Mouse (Mus musculus) kidney, postnatal 0 days (tissue): ENCODE results near the gene Plppr2. TPM values are rescaled to one million over a fixed set of nuclear protein-coding genes. Genes with fewer than 3 reads are reported as not detected.
A peak's percentile ranks its signal among the peaks of the same experiment; 100 is the strongest.

Experiments used
- ATAC-seq: fragments of 200-750 bp; cut with Nextera tagmentation; replicated peaks from 2 replicates; pipeline ENCODE4 v1.8.0; 2017; ENCODE audit warnings: low read depth, moderate number of reproducible peaks, moderate TSS enrichment, moderate library complexity; ENCODE audit not compliant: low FRiP score
- DNase-seq: peaks from one replicate; pipeline ENCODE4 v3.0.0-alpha.2; 2016; ENCODE audit warnings: low spot score
- H3K27ac ChIP-seq: fragments of 300-500 bp; sonication (generic); 2 replicates; pipeline ENCODE4 v1.5.1; 2014; ENCODE audit warnings: mild to moderate bottlenecking
- H3K27me3 ChIP-seq: fragments of 300-500 bp; sonication (generic); 2 replicates; pipeline ENCODE4 v1.6.1; 2014; ENCODE audit warnings: low read length, mixed read lengths; ENCODE audit not compliant: insufficient read depth
- H3K36me3 ChIP-seq: fragments of 300-500 bp; sonication (generic); 2 replicates; pipeline ENCODE4 v1.6.1; 2014; ENCODE audit warnings: low read length, mixed read lengths; ENCODE audit not compliant: insufficient read depth
- H3K4me1 ChIP-seq: fragments of 300-500 bp; sonication (generic); replicated peaks from 2 replicates; pipeline ENCODE4 v1.6.1; 2014; ENCODE audit warnings: antibody characterized with exemption, low read length, mixed read lengths; ENCODE audit not compliant: insufficient read depth
- H3K4me2 ChIP-seq: fragments of 300-500 bp; sonication (generic); 2 replicates; pipeline ENCODE4 v1.6.1; 2014; ENCODE audit warnings: mild to moderate bottlenecking, low read length, moderate library complexity, mixed read lengths
- H3K4me3 ChIP-seq: fragments of 300-500 bp; sonication (generic); replicated peaks from 2 replicates; pipeline ENCODE4 v1.5.1; 2014; ENCODE audit warnings: low read depth, low read length
- H3K9ac ChIP-seq: fragments of 300-500 bp; sonication (generic); 2 replicates; pipeline ENCODE4 v1.6.1; 2014; ENCODE audit warnings: low read depth, low read length
- H3K9me3 ChIP-seq: fragments of 300-500 bp; sonication (generic); replicated peaks from 2 replicates; pipeline ENCODE4 v1.6.1; 2016; ENCODE audit warnings: low read length, inconsistent platforms, mixed read lengths
- CTCF ChIP-seq: IDR thresholded peaks from 2 replicates; pipeline ENCODE4 v1.5.1; 2016; ENCODE audit warnings: antibody characterized with exemption, low read depth, mild to moderate bottlenecking, moderate library complexity
- WGBS: fragments of 180-500 bp; shearing (Covaris S2); extraction: QIAGEN DNeasy Blood & Tissue Kit; methylation state at CpG from one replicate; pipeline ENCODE4 v1.1.7; 2014; 5-methylcytosine and 5-hydroxymethylcytosine counted together
- polyA plus RNA-seq: library from polyadenylated mRNA; unstranded; fragments of >200 nt; fragmentation: Nextera tagmentation; extraction: Ambion mirVana; gene quantifications from 2 replicates; pipeline ENCODE4 v1.2.1, GENCODE M21; 2015

The Plppr2 gene
- polyA plus RNA-seq, 1 experiment from 2014 or later, result 4.8 TPM

GRCm38 (mm10) chr9:21916851-21917492 is 19.9 kb upstream of the Plppr2 start:
- no peak for TF ChIP-seq CTCF

GRCm38 (mm10) chr9:21917493-21918034 is 19.3 kb upstream of the Plppr2 start:
- 0 out of 2 replicates have a peak, but pooled peaks cover 5% of the 10 kb centered on the region for H3K4me1 ChIP-seq
- peak overlapping the region; percentile 54 for H3K4me3 ChIP-seq
- no peaks in the 10 kb centered on the region for H3K27me3 ChIP-seq
- no peak for TF ChIP-seq CTCF
- under 1% methylated on average over 35 of the region's 35 CpGs for WGBS
- peak overlapping the region; percentile 55 for H3K9ac ChIP-seq
- no peaks in the 10 kb centered on the region for H3K9me3 ChIP-seq
- no peaks in the 10 kb centered on the region for H3K36me3 ChIP-seq
- peak overlapping the region; percentile 51 for H3K27ac ChIP-seq
- ATAC-seq (no peak; the same call in none of the 2 replicates), DNase-seq (no peak)
- H3K4me2 ChIP-seq, result peak overlapping the region; percentile 96

More at GRCm38 (mm10) chr9:21916851-21917492, 19.9 kb upstream of the Plppr2 start:
- WGBS, result 54% methylated on average over 3 of the region's 3 CpGs
- DNase-seq (no peak), ATAC-seq (no peak)
- Histone ChIP-seq H3K27me3 (no peaks in the 10 kb centered on the region), H3K4me2 (peak overlapping the region; percentile 96), H3K36me3 (no peaks in the 10 kb centered on the region), H3K27ac (peak overlapping the region; percentile 51; the same call in 1 of the 2 replicates), H3K4me1 (0 out of 2 replicates have a peak, but pooled peaks cover 5% of the 10 kb centered on the region), H3K9ac (no peak overlapping the region; the same call in 1 of the 2 replicates), H3K4me3 (peak overlapping the region; percentile 54; the same call in 1 of the 2 replicates), H3K9me3 (no peaks in the 10 kb centered on the region)

GRCm38 (mm10) chr9:21918035-21918592 is 18.7 kb upstream of the Plppr2 start, which contains the start of gene Rab3d:
Rab3d (minus strand) TSS chr9:21918192.
- DNase-seq (peak; percentile 97), ATAC-seq (peak; percentile 92)
- H3K9ac ChIP-seq, result peak within 1 kb of the TSS; percentile 55
- TF ChIP-seq CTCF, result 0 out of 2 replicates have a peak, but pooled peaks have one; percentile 3
- H3K9me3 ChIP-seq, result no peaks in the 10 kb centered on the region
- H3K4me1 ChIP-seq, result 0 out of 2 replicates have a peak, but pooled peaks cover 5% of the 10 kb centered on the region
- peak within 1 kb of the TSS; percentile 54 for H3K4me3 ChIP-seq
- no peaks in the 10 kb centered on the region for H3K36me3 ChIP-seq
- peak within 1 kb of the TSS; percentile 51 for H3K27ac ChIP-seq
- no peaks in the 10 kb centered on the region for H3K27me3 ChIP-seq
- WGBS, result under 1% methylated on average over 36 of the region's 36 CpGs
- H3K4me2 ChIP-seq, result peak within 1 kb of the TSS; percentile 96

- no peaks in the 10 kb centered on the region for H3K36me3 ChIP-seq
- no peak for DNase-seq
Measured at GRCm38 (mm10) chr9:21918692-21919384, 18.0 kb upstream of the Plppr2 start.

GRCm38 (mm10) chr9:21923036-21923435 is 13.8 kb upstream of the Plppr2 start:
- Histone ChIP-seq H3K4me2 (no peak overlapping the region), H3K4me3 (no peak overlapping the region), H3K9me3 (no peaks in the 10 kb centered on the region), H3K9ac (no peak overlapping the region), H3K36me3 (no peaks in the 10 kb centered on the region), H3K27me3 (no peaks in the 10 kb centered on the region), H3K4me1 (0 out of 2 replicates have a peak, but pooled peaks cover 3% of the 10 kb centered on the region), H3K27ac (no peak overlapping the region)
- DNase-seq, result no peak
- 91% methylated on average over 4 of the region's 4 CpGs for WGBS
- ATAC-seq, result no peak
- no peak for TF ChIP-seq CTCF

More at GRCm38 (mm10) chr9:21918692-21919384, 18.0 kb upstream of the Plppr2 start:
- Histone ChIP-seq H3K4me2 (peak overlapping the region; percentile 96), H3K4me1 (0 out of 2 replicates have a peak, but pooled peaks cover 5% of the 10 kb centered on the region), H3K9me3 (no peaks in the 10 kb centered on the region), H3K27ac (no peak overlapping the region), H3K4me3 (peak overlapping the region; percentile 54; the same call in 1 of the 2 replicates), H3K27me3 (no peaks in the 10 kb centered on the region), H3K9ac (no peak overlapping the region)
- ATAC-seq, result no peak
- WGBS, result 24% methylated on average over 5 of the region's 5 CpGs
- no peak for TF ChIP-seq CTCF
